Mouse (Mus musculus) left cerebral cortex, adult 18-20 months (tissue): ENCODE data around the gene Hist1h2ab. TPM values are rescaled to one million over a fixed set of nuclear protein-coding genes. Genes with fewer than 3 reads are reported as not detected.
A peak's percentile ranks its signal among the peaks of the same experiment; 100 is the strongest.
"Not testable (repeated sequence)": the region's sequence is repeated elsewhere in the genome, so short reads cannot be mapped to it uniquely, and the experiment has no call there.

Source experiments
- DNase-seq, 2 experiments: peaks; one replicate each; pipeline ENCODE4 v3.0.0; 2021 to 2022; ENCODE audit warnings: low spot score in 2 of 2, mixed read lengths in 1 of 2
- microRNA-seq, 2 experiments: library from miRNA; unstranded; fragments of <30 nt; microRNA quantifications; one replicate each; pipeline ENCODE4 v1.2.0; 2021
- total RNA-seq, 2 experiments: library from RNA; stranded (reverse); gene quantifications; 2 replicates each; pipeline ENCODE4 v1.2.3; 2021

Hist1h2ab gene
- total RNA-seq, 2 experiments from 2014 or later: 17.2 to 22.5 TPM

DNA sequence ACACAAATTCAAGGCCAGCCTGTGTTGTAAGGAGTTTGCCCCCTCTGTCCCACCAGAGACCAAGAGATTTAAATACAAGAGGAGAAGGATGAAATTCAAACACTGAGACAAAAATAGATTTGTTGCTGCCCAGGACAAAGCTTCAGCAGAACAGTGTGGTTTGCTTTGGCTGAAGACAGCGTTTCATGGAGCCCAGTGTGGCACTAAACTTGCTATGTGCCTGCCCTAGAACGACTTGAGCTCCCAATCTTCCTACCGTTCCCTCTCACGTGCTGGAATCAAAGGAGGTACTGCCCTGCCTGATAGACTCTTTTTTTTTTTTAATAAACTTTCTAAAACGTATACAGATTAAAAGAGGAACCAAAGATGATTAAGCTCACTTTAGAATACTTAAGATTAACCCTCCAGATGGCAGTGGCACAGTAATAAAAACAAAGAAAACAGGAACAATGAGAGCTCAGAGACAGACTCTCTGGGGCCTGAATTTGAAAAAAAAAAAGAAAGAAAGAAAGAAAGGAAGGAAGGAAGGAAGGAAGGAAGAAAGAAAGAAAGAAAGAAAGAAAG is 18.0 kb downstream of the Hist1h2ab start:
- DNase-seq: no peak

DNA sequence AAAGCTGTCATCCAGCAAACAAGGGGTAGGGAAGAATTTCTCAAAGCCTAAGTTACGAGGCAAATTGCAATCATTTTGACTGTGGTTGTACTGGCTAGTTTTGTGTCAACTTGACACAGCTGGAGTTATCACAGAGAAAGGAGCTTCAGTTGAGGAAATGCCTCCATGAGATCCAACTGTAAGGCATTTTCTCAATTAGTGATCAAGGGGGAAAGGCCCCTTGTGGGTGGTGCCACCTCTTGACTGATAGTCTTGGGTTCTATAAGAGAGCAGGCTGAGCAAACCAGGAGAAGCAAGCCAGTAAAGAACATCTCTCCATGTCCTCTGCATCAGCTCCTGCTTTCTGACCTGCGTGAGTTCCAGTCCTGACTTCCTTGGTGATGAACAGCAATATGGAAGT is 18.7 kb downstream of the Hist1h2ab start, which contains the start of gene Trim38:
Gene Trim38 (plus strand): TSS at position 301 of the 400 bp plus-strand sequence.
- DNase-seq: not testable (repeated sequence)

DNA sequence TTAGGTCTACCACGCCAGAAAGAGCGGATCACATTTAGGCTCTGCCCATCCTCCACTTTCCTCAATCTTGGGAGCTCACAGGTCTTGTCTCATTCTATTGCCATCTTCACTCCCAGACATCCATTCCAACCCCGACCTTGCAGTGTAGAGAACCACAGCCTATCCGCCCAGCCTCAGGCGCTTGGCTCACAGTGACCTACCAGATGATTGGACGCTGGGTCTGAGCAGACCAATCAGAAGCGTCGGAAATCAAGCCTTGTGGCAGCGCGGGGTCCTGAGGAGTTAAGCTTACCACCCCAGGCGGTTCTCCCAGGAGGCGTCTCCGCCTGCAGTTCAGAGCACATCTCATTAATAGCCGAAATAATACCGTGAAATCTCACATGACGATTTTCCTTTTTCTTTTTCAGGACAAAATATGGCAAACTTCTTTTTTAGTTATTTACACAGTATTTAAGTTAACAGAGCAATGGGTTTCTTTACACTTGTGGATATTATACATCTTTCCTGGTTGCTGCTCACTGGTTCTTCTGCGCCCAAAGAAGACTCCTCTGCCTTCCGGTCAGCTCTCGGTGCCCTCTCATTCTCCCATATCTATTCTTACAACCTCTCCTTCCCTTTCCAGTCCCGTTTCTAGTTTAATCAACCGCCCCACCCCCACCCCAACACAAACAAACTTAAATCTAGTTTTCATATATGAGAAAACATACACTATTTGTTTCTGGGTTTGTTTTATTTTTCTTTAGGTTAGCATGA is 21.8 kb downstream of the Hist1h2ab start:
- DNase-seq: peak; percentile 35 to 42

DNA sequence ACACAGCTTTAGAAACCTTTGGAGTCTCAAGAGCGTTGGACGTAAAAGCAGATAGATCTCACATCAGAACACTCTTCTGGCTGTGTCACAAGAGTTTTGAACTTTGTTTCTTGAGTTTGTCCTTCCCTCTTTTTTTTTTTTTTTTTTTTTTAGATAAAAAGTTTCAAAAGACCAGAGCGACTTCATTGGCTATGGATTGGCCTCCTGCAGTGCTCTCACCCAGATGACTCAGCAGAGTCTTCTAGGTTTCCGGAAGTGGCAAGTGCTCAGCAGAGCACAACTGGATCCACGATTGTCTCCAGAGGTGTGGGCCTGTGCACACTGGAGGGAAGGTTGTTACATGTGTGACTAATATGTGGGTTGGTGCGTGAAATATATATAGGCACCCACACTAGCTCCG is 27.4 kb downstream of the Hist1h2ab start:
- no peak for DNase-seq

DNA sequence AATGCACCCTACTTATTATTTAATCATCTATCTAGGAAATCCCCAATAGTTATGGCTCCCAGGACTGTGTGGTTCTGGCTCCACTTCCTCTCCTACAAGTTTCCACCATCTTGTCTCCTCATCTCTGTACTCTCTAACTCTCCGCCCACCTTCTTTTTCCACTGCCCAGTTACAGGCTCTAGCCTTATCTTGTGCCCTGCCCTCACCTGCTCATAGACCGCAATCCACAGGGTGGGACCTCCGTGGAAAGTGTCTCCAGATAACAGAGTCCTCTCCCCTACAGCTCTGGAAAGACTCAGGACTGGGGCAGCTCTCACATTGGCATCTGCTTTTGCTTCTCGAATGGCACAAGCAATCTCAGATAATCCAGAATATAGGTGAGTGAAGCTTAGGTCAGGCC is 28.1 kb downstream of the Hist1h2ab start:
- no peak for DNase-seq

DNA sequence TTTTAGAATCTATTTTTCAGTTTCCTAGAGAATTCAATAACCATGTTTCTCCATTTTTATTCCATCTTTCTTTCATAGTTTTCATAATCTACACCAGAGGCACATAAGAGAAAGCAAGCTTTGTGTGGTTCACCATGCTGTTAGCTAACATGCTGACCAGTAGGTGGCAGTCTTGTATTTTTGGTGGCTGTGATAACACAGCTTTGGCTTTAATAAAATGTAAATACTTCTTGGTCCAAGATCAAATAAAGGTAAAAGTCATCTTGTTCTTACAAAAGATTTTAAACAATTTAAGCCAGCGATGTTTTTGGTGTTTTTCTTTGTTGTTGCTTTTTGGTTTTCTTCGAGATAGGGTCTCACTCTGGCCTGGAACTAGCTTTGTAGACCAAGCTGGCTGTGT is 41.6 kb downstream of the Hist1h2ab start:
- DNase-seq: peak; percentile 35 to 54

DNA sequence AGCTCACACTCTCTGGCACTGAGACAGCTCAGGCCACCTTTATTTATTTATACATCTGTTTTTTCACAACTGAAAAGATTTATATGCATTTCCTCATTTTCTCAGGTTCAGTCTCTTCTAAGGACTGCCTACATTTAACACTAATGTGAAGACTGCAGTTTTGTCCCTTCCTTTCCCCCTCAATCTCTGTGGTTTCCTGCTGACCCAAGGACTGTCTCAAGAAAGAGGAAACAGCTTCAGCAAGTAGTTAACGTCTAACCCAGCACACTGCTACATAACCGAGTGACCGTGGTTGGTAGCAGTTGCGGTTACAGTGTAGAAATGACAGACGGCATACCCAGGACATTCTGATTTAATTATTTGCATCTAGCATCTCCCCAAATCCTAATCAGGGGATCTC is 48.5 kb downstream of the Hist1h2ab start:
- no peak for DNase-seq

Small RNA genes within 50 kb of the gene (microRNA-seq; reads per million reads assigned to microRNA genes)
- gene Gm44314 (0 reads per million in 2 experiments), gene Gm44484 (0 reads per million in 2 experiments)

Other genes starting within 250 kb of the Hist1h2ab start
- gene Hist1h4h, start 220.1 kb upstream of the Hist1h2ab start, total RNA-seq: 100 to 1,000 TPM; 329 to 333 TPM
- 1 to 10 TPM; 1.5 to 3.4 TPM for gene Hist1h2af, start 217.2 kb upstream of the Hist1h2ab start, total RNA-seq
- 1 to 10 TPM; 3.1 to 3.5 TPM for gene Hist1h3g, start 215.7 kb upstream of the Hist1h2ab start, total RNA-seq
- gene Hist1h2bh, start 207.7 kb upstream of the Hist1h2ab start, total RNA-seq: under 1 TPM; 0.54 to 0.67 TPM
- 10 to 100 TPM; 16.3 to 17.0 TPM for gene Hist1h3f, start 207.1 kb upstream of the Hist1h2ab start, total RNA-seq
- gene Hist1h4f, start 199.5 kb upstream of the Hist1h2ab start, total RNA-seq: 100 to 1,000 TPM; 168 to 177 TPM
- 1 to 10 TPM; 3.1 to 3.7 TPM for gene Hist1h1d, start 197.9 kb upstream of the Hist1h2ab start, total RNA-seq
- gene Hist1h3e, start 188.8 kb upstream of the Hist1h2ab start, total RNA-seq: 10 to 100 TPM; 47.4 to 48.5 TPM
- gene Hist1h2ae, start 179.9 kb upstream of the Hist1h2ab start, total RNA-seq: 1 to 10 TPM; 4.3 to 7.1 TPM
- 10 to 100 TPM; 61.6 to 70.8 TPM for gene Hist1h2bg, start 179.7 kb upstream of the Hist1h2ab start, total RNA-seq
- gene Hist1h2bf, start 176.9 kb upstream of the Hist1h2ab start, total RNA-seq: 10 to 100 TPM; 14.7 to 26.1 TPM
- gene Hist1h2ad, start 176.7 kb upstream of the Hist1h2ab start, total RNA-seq: 10 to 100 TPM in 1 of 2 experiments, 1 to 10 TPM in 1; 6.3 to 11.0 TPM
- gene Hist1h3d, start 175.4 kb upstream of the Hist1h2ab start, total RNA-seq: 10 to 100 TPM in 1 of 2 experiments, 1 to 10 TPM in 1; 9.3 to 10.4 TPM
- 100 to 1,000 TPM; 166 to 191 TPM for gene Hist1h4d, start 169.5 kb upstream of the Hist1h2ab start, total RNA-seq
- 1 to 10 TPM; 7.9 TPM for gene Hist1h2be, start 130.0 kb upstream of the Hist1h2ab start, total RNA-seq
- gene Hist1h1e, start 128.6 kb upstream of the Hist1h2ab start, total RNA-seq: 10 to 100 TPM; 49.2 to 54.0 TPM
- gene Hist1h2ac, start 67.2 kb upstream of the Hist1h2ab start, total RNA-seq: 1 to 10 TPM; 2.4 to 2.5 TPM
- gene Hist1h2bc, start 66.9 kb upstream of the Hist1h2ab start, total RNA-seq: 10 to 100 TPM; 29.7 to 32.4 TPM
- gene Hist1h1t, start 55.3 kb upstream of the Hist1h2ab start, total RNA-seq: not detected
- 100 to 1,000 TPM; 114 to 117 TPM for gene Hist1h4c, start 52.7 kb upstream of the Hist1h2ab start, total RNA-seq
- gene Hfe, start 40.3 kb upstream of the Hist1h2ab start, total RNA-seq: 1 to 10 TPM; 3.4 to 3.9 TPM
- gene Hist1h1c, start 12.3 kb upstream of the Hist1h2ab start, total RNA-seq: 10 to 100 TPM; 55.8 to 61.1 TPM
- gene Hist1h3c, start 5.5 kb upstream of the Hist1h2ab start, total RNA-seq: not detected
- gene Hist1h2bb, start 4.4 kb upstream of the Hist1h2ab start, total RNA-seq: 10 to 100 TPM; 17.8 to 19.6 TPM
- gene Hist1h3b, start 1.1 kb downstream of the Hist1h2ab start, total RNA-seq: 1 to 10 TPM; 4.3 to 9.9 TPM
- 10 to 100 TPM; 92.6 to 94.4 TPM for gene Hist1h4b, start 5.9 kb downstream of the Hist1h2ab start, total RNA-seq
- 10 to 100 TPM; 64.4 to 74.0 TPM for gene Hist1h4a, start 10.1 kb downstream of the Hist1h2ab start, total RNA-seq
- 10 to 100 TPM; 42.3 to 45.0 TPM for gene Hist1h3a, start 11.3 kb downstream of the Hist1h2ab start, total RNA-seq
- 10 to 100 TPM; 24.9 to 25.2 TPM for gene Hist1h1a, start 12.5 kb downstream of the Hist1h2ab start, total RNA-seq
- gene Trim38, start 18.8 kb downstream of the Hist1h2ab start, total RNA-seq: not detected
- not detected for gene Slc17a2, start 55.9 kb downstream of the Hist1h2ab start, total RNA-seq
- gene Slc17a3, start 88.3 kb downstream of the Hist1h2ab start, total RNA-seq: not detected
- not detected for gene Slc17a1, start 116.6 kb downstream of the Hist1h2ab start, total RNA-seq
- gene Slc17a4, start 163.9 kb downstream of the Hist1h2ab start, total RNA-seq: not detected
- not detected for gene Hist1h2ba, start 183.0 kb downstream of the Hist1h2ab start, total RNA-seq
- gene Hist1h2aa, start 183.3 kb downstream of the Hist1h2ab start, total RNA-seq: not detected
- not detected for gene Scgn, start 240.1 kb downstream of the Hist1h2ab start, total RNA-seq